Mouse (Mus musculus) gastrocnemius, postnatal 14 days (tissue): ENCODE data around the gene Pla2g2e. TPM values are rescaled to one million over a fixed set of nuclear protein-coding genes. Genes with fewer than 3 reads are reported as not detected.

Source experiments
- total RNA-seq, 2 experiments: library from RNA; stranded (reverse); gene quantifications; 2 replicates each; pipeline ENCODE4 v1.2.3; 2021

Pla2g2e gene
- total RNA-seq, 2 experiments from 2014 or later = not detected

Other genes starting within 250 kb of the Pla2g2e start
- not detected for gene Vwa5b1, start 242.1 kb upstream of the Pla2g2e start, total RNA-seq
- gene Pla2g2c, start 153.2 kb upstream of the Pla2g2e start, total RNA-seq = not detected
- under 1 TPM; 0.16 to 0.29 TPM for gene Ubxn10, start 140.8 kb upstream of the Pla2g2e start, total RNA-seq
- not detected for gene Pla2g2f, start 120.3 kb upstream of the Pla2g2e start, total RNA-seq
- not detected for gene Pla2g2d, start 102.2 kb upstream of the Pla2g2e start, total RNA-seq
- gene Pla2g5, start 14.5 kb upstream of the Pla2g2e start, total RNA-seq = 1 to 10 TPM in 1 of 2 experiments, under 1 TPM in 1; 0.95 to 1.8 TPM
- not detected for gene Gm13030, start 4.0 kb upstream of the Pla2g2e start, total RNA-seq
- gene Otud3, start 36.0 kb downstream of the Pla2g2e start, total RNA-seq = 1 to 10 TPM; 7.3 to 8.9 TPM
- not detected for gene Rnf186, start 89.2 kb downstream of the Pla2g2e start, total RNA-seq
- gene Tmco4, start 94.9 kb downstream of the Pla2g2e start, total RNA-seq = 1 to 10 TPM; 3.4 to 3.5 TPM
- gene Htr6, start 197.6 kb downstream of the Pla2g2e start, total RNA-seq = not detected
- 10 to 100 TPM; 32.2 to 39.6 TPM for gene Nbl1, start 215.1 kb downstream of the Pla2g2e start, total RNA-seq